Mouse (Mus musculus) bone marrow macrophage, adult 2 months (primary cell): Measurements from ENCODE around the gene Gm9844.

Experiments
- CTCF ChIP-seq: IDR thresholded peaks from 2 replicates; pipeline ENCODE4 v1.5.1; 2012; ENCODE audit warnings: low read depth, mild to moderate bottlenecking, low read length, moderate library complexity
- POLR2A ChIP-seq: IDR thresholded peaks from 2 replicates; pipeline ENCODE4 v1.6.1; 2012; ENCODE audit warnings: mild to moderate bottlenecking, low read depth, low read length, borderline replicate concordance

DNA sequence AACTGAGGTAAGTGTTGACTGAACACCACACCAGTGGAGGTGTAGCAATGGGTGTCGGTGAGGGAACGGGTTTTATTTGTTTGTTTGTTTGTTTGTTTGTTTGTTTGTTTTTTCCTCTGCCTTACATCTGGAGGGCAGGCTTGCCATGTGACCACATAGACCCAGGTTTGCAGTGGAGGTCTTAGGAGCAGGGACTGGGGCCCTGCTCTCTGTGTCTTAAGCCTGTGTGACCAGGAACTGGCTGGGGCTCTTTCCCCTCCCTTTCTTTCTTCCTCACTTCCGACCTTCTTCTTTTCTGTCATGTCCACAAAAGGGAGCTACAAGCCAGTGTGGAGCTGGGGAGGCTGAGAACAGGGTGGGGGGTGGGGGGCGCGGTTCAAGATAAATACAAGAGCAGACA is 35.9 kb downstream of the Gm9844 start:
- TF ChIP-seq CTCF (no peak), POLR2A (no peak)
